Mouse (Mus musculus) thymus, postnatal 4 days (tissue): ENCODE data around the gene Spen.
"Not testable (repeated sequence)": the region's sequence is repeated elsewhere in the genome, so short reads cannot be mapped to it uniquely, and the experiment has no call there.

Experiments used
- DNase-seq: peaks from one replicate; pipeline ENCODE4 v3.0.0; 2021

Gene Spen

DNA sequence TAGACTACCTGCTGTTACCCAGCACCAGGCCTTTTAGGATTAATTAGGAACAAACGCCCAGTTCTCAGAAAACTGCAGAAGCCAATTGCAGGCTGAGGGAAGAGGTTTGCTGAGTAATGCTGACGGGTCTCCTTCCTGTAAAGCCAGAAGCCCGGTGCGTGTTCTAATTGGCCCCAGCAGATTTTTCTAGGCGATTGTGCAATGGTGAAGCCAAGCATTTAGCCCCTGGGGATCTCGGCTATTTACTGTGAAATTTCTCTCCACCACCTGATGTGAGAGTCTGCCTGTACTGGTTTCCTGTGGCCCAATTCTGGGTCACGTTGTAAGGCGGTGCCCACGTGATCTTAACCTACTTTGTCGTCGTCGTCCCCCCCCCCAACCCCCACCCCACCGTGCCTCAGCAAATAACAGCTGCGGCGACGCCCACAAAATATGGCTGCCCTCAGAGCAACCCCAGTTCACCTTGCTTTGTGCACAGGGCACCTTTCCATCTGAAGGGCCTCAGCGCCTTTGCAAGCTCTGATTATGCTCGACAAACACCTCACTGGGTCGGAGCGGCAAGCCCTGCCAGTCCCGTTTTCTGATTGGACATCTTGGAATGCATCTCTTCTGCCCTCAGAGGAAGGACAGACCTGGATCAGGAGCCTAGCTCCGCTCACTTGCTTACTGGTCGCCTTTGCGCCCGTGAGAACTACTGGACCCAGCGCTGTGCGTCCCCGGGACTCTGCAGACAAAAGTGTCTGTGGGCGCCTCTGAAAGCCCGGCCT, 20.9 kb upstream of the Spen start:
- peak; percentile 86 for DNase-seq

DNA sequence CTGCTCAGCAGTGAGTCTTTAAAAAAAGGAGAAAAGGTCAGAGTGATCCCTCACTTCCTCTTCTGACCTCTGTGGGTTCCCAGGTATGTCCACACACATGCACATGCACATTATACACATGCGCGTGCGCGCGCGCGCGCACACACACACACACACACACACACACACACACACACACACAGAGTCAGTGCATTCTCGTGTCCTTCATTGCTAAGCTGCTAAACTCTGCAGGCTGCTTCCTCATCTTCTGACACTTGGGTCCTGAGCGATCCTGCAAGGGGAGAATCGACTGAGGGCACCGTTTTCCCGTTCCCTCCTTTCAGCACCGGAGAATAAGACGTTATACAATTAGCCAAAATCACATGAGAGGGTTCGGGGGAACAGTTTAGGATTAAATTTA, 20.3 kb upstream of the Spen start:
- DNase-seq = peak; percentile 61

DNA sequence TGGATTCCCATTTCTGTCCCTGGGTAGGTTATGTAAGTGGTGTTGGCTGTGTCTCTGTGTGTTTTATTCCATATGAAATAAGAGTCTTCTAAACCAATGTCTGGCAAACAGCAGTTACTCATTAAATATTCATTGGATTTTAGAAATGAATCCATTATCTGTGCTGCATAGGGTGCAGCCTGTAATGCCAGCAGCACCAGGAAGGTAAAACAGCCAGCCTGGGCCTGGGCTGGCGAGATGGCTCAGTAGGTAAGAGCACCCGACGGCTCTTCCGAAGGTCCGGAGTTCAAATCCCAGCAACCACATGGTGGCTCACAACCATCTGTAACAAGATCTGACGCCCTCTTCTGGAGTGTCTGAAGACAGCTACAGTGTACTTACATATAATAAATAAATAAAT, 17.8 kb upstream of the Spen start:
- not testable (repeated sequence) for DNase-seq

DNA sequence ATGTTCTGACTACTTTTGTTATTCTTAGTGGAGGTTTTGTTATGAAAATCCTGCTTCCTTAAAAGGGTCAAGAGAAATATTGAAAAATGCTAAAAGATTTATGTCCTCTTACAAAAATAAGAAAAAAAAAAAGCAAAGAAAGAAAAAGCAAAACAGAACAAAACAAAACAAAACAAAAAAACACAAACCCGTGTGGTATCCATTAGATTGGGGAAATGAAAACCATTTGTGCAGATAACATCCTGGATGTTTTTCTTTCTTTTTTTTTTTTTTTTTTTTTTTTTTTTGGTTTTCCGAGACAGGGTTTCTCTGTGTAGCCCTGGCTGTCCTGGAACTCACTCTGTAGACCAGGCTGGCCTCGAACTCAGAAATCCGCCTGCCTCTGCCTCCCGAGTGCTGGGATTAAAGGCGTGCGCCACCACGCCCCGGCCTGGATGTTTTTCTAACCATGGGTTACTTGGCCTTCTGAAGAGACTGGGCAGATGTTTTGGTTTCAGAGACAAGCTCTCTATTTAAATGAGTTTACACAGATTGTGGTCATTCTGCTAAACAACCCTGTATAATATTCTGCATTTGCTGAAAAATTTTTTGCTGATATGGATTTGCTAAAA, 16.0 kb upstream of the Spen start:
- DNase-seq = not testable (repeated sequence)

DNA sequence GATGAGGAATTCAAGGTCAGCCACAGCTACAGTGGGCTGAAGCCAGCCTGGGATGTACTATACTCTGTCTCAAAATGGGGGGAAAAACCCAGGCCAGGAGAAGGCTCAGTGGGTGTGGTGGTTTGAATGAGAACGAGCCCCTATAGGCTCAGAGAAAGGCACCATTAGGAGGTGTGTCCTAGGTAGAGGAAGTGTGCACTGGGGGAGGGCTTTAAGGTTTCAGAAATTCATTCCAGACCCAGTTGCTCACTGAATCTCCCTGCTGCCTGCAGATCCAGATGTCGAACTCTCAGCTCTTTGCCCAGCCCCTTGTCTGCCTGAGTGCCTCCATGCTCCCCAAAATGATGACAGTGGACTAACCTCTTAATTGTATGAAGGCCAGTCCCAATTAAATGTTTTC, 14.1 kb upstream of the Spen start:
- peak; percentile 26 for DNase-seq

DNA sequence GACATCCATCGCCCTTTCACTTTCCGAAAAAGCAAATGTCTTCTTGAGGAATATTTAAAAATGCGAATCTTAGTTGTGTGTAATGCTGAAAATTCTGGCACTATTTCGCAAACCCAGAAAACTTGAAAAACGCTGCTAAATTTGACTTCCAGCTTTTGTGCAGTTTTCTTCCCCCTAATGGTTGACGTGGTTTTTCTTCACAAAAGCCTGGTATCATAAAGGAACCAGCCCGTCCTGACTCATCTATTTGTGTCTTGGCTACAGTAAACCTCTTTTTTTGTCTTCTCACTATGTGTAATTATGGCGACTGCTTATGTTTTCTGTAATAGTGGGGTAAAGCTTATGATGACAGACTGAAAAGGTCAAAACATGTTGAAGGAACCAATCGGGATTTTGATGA, 8.9 kb upstream of the Spen start:
- no peak for DNase-seq

DNA sequence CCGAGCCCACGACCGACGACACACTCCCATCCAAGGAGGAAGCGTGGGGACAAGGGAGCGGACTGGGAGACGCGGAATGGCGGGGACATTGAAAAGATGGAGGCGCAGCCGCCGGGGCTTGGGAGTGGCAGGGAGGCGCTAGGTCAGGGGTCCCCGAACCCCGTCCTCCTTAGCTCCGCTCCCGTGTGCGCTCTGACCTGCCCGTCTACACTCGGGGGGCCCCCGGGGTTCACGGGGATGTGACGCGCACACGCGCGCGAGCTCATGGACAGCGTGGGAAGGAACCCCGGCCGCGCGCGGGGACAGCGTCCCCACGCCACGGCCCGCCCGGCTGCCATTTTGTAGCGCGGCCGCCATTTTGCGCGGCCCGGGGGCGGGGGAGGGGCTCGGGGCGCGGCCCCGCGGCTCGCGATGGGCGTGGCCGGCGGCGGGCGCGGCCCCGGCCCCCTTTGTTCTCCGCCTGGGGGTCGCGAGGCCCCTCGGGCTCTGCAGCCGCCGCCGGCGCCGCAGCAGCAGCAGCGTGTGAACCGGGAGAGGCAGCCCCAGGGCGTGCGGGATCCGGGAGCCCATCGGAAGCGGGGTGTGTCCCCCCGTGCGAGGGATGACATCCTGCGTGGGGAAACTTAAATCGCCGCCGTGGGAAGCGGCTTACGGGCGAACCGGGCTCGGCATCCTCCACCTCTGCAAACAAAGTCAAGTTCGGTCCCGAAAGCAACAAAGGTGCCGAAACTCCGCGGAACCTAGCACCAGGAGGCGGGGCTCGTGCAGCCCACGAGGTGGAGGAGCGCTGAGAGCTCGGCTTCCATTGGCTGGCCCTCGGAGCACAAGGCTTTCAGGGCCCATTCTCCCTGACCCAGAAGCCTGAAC, 8.2 kb upstream of the Spen start:
- peak; percentile 88 for DNase-seq

DNA sequence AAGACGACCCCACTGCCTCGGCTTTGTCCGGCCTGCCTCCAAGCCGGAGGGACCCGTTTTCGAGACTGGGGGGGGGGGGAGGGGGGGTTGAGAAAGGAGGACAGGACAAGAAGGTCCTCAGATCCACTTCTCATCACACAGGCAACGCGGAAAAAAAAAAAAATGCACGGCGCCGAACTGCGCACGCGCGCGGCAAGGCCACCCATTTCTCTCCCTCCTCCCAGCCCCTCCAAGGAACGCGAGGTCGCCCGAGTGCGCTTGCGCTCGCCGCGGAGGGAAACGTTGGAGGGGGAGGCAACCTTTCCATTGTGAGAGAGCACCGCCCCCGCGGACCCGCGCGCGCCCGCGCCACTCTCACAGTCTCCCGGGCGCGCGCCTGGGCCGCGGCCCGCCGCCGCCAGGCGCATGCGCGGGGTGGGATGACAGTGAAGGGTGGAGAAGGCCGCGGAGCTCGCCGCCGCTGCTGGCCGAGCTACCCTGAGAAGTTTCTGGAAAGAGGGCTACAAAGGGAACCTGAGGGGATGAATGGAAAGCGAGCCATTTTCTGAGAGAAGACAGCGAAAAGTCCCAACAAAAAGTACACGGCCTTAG, 7.4 kb upstream of the Spen start:
- DNase-seq = peak; percentile 99

DNA sequence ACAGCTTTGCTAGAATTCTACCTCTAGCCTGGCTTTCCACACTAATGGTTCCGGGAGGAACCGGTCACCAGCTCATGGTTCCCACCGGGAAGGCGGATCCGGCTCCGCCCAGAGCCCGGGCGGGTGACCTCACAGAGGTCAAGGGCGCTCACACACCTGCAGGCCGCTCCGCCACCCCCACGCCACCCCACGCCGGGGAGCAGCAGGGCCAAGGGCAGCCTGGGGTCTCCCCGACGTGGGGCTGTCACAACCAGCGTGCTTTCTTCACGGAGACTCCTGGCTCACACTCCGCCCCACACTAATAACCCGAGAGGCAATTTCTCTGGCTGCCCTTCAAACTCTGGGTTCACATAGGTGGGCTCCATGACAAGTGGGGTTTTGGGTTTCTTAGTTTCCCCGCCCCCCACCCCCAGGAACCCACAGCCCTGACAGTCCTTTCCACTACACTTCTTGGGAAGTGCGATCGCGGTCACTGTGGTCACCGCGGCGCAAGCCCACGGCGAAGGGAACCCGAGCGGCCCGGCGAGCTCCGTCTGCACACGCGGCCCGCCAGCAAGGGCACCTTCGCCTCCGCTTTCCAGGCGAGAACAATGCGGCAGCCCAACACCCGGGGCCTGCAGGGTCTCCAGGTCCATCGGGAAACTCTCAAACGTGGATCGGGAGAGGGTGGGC, 6.8 kb upstream of the Spen start:
- peak; percentile 73 for DNase-seq

DNA sequence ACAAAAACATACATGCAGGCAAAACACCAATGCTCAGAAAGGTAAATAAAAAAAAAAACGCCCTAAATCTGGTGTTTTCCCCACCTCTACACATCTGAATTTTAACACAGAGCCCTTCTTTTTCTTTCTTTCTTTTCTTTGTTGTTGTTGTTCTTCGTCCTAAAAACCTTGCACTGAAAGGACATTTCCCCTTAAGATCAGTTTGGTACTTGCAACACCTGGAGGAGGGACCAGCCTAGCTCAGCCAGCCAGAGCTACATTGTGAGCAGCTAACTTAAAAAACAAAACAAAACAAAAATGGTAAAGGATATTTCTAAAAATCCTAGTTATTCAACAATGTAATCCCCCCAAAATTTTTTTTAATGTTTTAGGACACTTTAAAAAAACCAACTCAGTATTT, 6.1 kb upstream of the Spen start:
- DNase-seq = peak; percentile 26

DNA sequence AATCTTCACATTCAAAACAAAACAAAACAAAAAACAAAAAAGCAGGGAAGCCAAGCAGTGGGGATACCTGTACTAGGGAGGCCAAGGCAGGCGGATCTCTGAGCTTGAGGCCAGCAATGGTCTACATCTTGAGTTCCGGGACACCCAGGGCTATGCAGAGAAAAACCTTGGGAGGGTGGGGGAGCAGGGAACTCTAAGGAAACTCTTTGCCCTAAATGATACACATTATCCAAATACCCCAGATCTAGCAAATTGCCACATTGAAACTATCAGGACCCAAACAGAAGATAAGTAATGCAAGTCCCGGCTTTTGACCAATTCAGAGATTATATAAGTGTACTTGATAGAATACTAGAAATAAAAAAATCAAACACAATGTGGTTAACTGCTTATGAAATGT, 5.2 kb upstream of the Spen start:
- DNase-seq = no peak

DNA sequence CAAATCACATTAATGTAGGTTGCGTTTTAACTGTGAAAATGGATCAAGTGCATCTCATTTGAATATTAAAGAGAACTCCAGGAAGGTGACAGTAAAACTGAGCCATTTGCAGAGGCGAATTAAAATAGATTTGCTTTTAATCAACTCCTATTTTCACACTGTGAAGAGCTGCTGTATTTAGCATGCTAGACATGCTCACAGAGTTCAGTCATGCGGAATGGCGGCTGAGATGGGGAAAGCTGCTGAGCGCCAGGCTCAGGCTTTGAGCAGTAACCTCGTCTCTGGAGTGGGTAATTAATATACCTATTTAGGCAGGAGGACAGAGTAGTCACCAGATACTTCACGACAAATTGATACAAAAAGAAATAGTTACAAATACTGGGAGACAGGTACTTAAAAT, 3.5 kb upstream of the Spen start:
- no peak for DNase-seq

DNA sequence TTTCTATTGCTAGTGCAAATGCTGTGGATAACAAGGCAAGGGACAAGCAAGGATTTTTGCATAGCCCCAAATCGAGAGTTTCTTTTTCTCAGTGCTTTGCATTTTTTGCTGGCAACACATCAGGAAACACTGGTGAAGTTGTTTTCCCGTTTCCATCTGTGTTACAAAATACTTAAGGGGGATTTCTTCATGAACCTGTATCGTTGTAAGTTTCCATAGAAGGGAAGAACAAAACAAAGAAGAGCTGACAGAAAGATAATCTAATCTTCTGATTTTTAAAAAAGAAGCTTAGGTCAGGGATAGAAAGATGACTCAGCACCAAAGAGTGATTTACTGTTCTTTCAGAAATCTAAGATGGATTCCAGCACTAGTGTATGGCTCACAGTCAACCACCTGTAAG, 2.4 kb upstream of the Spen start:
- no peak for DNase-seq

DNA sequence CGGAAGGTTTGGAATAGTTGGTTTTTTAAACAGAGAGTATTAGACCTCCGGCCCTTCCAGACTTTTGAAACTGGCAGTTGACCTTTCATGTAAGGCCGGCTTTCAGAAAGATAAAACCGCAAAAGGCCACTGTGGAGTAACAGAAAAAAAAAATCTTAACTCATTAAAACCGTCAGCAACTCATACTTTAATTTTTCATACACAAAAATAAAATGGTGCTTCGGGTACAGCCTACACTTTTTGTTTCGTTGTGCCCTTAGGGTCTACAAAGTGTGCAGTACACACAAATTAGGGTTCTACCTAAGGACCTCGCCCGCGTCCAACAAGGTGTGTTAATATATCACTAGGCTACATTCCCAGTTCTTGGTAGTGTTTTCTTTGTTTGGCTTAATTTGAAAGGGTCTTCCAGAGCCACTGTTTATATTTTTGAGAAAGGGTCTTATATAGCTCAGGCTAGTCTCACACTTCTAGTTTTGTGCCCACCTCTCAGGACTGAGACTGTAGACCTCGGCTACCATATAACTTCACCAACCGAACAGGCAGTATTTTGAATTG, 893 bp upstream of the Spen start:
- no peak for DNase-seq

DNA sequence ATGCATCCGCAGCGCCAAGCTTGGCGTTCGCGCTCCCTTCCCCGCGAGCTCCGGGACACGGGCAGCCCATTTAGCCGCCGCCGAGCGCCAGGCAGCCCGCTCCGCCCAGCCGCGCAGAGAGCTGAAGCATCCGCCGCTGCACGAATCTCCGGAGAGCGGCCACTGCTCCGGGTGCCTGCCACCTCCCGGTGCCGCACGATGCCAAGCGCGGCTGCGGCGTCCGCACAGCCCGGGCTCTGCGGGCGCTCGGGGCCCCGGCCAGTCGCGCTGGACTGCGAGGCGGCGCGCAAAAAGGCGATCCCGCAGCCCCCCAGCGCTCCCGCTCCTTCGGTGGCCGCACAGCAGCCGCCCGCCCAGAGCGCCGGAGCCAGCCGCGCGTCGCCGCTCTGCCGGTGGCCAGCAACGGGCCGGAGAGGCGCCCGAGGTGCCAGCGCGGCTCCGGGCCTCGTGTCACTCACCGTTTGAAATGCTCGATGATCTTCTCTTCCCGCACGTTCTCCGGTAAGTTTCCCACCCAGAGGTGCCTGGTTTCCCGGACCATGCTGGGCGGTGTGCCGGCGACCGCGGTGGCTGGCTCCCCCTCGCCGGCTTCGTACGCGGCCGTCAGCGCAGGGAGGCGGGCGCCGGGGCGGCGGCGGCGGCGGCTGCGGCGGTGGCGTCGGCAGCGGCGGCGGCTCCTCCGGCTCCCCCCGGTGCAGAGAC, 540 bp downstream of the Spen start:
- peak; percentile 82 for DNase-seq

DNA sequence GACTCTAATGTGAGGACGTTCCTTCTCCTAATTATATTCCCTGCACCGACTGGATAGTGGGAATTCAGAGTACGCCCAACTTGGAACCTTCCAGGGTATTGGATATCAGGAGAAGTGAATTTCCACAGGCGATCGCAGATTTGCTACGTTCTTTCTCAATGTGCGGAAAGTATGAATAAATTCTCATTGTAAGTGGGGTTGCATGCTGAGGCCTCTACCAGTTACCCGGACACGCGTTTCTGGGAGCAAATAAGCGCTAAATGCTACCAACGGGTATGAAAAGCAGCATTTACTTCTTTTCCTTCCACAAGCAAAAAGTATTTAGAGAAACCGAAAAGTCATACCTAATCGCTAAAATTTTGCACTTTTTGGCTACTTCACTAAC, 1.2 kb downstream of the Spen start:
- DNase-seq = no peak

DNA sequence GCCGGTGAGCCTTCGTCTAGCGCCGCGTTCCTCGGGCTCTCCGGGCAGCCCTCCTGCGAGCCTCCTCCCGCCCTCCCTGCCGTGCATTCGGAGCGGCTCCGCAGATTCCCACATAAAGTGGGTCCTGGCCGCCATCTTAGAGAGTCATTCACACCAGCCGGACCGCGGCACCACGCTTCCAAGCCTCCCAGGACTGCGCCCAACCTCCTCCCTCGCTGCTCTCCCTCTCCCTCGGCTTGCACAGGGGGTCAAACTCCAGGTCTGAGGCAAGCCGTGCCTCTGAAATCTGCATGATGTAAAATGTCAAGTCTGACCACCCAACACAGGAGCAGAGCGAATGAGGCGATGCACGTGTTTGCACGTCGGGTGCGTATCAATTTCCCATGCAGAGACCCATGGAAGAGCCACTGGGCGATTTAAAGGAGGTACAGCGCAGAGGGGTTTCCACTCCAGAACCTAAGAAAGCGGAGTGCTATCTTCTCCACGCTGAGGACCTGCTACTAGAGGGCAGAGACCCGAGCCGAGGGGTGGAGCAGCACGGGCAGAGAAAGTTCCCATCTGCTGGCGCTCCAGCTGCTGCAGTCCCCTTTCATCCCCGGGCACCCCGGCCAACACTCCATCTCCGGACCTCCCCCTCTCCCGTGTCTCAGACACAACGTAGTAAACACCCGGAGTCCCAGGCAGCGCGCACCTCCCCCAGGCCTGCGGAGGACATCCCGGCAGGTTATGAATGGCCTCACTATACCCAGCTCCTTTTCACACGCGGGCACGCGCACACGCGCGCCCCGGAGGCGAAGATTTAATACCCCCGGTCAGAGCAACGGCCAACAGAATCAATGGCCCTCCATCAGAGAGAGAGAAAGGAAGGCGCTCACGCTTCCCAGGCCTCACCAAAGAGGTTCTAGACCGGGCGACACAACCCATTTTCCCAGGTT, 1.8 kb downstream of the Spen start:
- peak; percentile 70 for DNase-seq

DNA sequence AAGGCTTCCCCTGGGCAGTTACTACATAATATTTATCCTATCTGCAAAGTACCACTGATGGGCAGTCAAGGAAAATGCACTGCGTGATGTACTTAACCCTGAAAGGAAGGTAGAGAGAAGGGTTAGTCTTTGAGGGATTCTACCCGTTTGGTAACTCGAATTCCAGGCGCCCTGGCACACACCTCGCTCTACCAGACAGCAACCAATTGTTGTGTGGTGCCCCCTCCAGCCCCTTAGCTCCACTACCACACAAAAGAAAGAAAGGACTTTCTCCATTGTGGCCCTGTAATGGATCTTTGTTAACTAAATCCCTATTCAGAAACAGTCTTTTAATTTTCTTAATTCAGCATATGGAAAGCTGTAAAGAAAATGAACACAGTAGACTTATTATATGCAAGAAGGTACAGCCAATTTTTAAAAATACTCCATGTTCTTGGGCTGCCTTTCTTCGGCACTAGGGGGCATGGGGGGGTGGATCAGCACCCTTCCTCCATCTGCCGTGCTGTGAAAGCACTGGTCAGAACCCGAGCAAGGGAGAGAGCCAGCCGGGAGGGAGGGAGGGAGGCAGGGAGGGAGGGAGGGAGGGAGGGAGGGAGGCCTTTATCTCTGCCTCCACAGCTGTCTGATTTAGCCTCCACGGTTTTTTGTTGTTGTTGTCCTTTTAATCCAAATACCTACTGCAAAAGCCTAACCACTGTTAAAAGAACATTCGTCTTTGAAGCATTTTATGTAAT, 3.3 kb downstream of the Spen start:
- peak; percentile 72 for DNase-seq

DNA sequence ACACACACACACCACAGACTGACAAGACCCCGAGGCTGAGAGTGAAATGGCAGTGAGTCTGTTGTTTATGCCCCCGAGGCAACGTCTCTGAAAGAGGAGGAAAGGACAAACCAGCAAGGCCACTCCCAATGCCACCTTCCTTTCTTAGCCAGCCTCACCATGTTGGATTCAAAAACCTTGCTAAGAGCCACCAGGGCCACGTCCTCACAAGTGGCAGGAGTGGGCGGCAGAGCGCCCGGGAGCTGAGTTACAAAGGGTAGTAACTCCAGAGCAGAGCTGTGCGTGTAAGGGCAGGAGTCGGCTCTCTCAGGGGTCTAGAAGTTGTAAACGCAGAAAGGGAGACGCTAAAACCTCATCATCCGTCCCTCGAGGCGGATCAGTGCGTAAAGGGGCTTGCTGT, 7.4 kb downstream of the Spen start:
- DNase-seq = no peak

DNA sequence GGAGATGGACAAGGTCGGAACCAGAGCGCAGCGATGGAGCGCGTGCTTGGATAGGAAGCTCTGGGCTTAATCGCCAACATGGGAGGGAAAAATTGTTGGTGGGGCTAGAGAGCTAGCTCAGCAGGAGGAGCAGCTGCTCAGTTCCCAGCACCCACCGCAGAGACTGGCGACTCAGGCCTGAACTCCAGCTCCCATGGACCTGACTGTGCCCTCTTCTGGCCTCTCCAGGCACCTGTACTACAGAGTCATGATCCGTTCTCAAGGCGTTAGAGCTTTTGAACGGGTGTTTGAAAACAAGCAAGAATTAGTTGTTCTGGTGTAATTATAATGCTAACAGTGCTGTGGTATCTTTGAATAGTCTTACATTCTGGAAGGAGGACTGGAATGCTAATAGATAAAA, 9.5 kb downstream of the Spen start:
- DNase-seq = no peak
